Mouse (Mus musculus): ENCODE measurements at regions not wholly inside any gene's neighbourhood (a gene's known extent, or its start where the extent isn't known, plus 50 kb on each side); places are given as distances from the start of the nearest gene placed in this dataset.

DNA sequence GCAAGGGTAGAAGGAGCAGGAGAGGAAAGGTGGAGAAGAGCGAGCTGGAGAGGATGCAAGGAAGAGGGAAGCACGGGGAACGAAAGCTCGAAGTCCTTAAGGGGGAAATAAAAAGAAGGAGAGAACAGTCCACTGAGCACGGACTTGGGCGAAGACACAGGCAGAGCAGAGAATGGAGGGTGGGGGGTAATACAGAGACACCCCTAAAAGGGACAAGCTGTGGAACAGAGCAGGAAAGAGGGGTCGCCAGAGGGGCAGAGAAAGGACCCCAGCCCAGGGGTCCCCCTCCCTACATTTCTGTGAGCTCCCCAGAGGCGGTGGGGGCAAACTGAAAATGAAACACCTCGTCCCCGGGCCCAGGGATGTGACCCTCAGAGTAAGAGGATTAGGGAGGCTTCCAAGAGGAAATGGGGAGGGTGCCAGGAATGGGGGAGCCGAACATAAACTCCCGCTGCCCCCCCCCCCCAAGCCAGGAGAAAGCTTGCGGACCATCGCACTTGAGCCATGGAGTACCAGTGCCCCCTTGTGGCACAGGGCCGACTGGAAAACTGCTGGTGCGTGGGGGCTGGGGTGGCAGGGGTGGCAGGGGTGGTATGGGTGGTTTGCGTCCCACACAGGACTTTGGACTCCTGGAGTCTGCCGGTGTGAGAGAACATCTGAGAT, 103.5 kb upstream of the Pja1 start:
- TF ChIP-seq POLR2A (IDR thresholded peaks at IDR 0.05; ENCODE audit: low read depth, low read length) (no peak), CTCF (IDR thresholded peaks at IDR 0.05; ENCODE audit: extremely low read depth, insufficient read depth, insufficient read length, insufficient replicate concordance) (peak; percentile 48; the same call in 1 of the 2 replicates)

Data from spleen, adult 2 months (tissue).